Mouse (Mus musculus): ENCODE measurements around the gene Exph5. TPM values are rescaled to one million over a fixed set of nuclear protein-coding genes. Genes with fewer than 3 reads are reported as not detected.
A peak's percentile ranks its signal among the peaks of the same experiment; 100 is the strongest.

The Exph5 gene
- polyA plus RNA-seq, 1 experiment from 2014 or later, result 0.35 TPM

DNA sequence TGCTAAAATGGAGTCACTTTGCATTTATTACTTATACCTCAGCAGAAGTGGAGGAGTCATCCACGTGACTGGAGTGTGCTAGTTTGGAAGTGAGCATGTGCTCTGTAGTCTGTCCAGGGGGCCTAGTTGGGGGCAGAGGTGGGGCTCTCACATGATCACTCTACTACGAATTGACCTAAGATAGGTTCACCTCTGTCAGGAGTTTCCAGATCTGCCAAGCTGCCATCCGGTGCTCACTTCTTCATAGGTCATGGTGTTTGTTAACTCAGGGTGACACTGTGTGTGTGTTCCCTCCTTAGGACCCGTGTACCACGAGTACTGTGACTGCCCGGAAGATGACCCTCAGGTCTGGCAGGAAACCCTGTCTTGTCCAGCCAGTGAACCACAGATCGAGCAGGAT lies 88.7 kb downstream of the Exph5 start:
- no peak overlapping the region for H3K4me2 ChIP-seq
- peaks cover 2% of the 10 kb centered on the region; the same call in 1 of the 2 replicates for H3K36me3 ChIP-seq (replicated peaks)
- no peaks in the 10 kb centered on the region for H3K9me3 ChIP-seq (replicated peaks)
- H3K27me3 ChIP-seq, result peaks cover 5% of the 10 kb centered on the region; the same call in 1 of the 2 replicates
- no peak overlapping the region for H3K4me3 ChIP-seq (replicated peaks)
- H3K4me1 ChIP-seq (replicated peaks), result no peaks in the 10 kb centered on the region
- WGBS (ENCODE audit: insufficient replicate concordance), result 56% methylated on average over 7 of the region's 7 CpGs
- no peak for ATAC-seq (ENCODE audit: insufficient read depth)
- no peak overlapping the region for H3K27ac ChIP-seq (replicated peaks)
- no peak overlapping the region for H3K9ac ChIP-seq

- WGBS (ENCODE audit: insufficient replicate concordance), result 60% methylated on average over 13 of the region's 13 CpGs
- H3K9ac ChIP-seq, result no peak overlapping the region
- H3K36me3 ChIP-seq (replicated peaks), result no peaks in the 10 kb centered on the region
- no peak overlapping the region for H3K4me2 ChIP-seq
- H3K4me3 ChIP-seq (replicated peaks), result no peak overlapping the region
- no peaks in the 10 kb centered on the region for H3K9me3 ChIP-seq (replicated peaks)
- ATAC-seq (ENCODE audit: insufficient read depth), result no peak
- H3K27me3 ChIP-seq, result no peaks in the 10 kb centered on the region
- H3K4me1 ChIP-seq (replicated peaks), result no peaks in the 10 kb centered on the region
- no peak overlapping the region for H3K27ac ChIP-seq (replicated peaks)
Observed at GRCm38 (mm10) chr9:53397685-53398387, 96.4 kb downstream of the Exph5 start.

DNA sequence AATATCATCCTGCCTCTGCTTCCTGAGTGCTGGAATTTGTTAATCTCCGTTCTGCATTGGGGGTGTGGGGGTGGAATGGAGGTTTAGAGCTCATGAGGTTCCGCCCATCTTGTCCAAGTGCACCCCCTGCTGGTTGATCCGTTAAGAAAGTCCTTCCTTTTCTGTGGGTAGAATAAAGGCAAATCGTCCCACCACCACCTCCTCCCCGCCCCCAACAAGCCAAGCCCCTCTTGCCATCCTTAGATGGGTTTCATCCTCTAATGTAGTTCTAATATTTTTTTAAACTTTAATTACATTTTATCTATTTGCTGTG lies 96.9 kb downstream of the Exph5 start:
- no peak overlapping the region for H3K4me2 ChIP-seq
- no peak overlapping the region for H3K9ac ChIP-seq
- no peaks in the 10 kb centered on the region for H3K27me3 ChIP-seq
- H3K36me3 ChIP-seq (replicated peaks), result no peaks in the 10 kb centered on the region
- H3K27ac ChIP-seq (replicated peaks), result no peak overlapping the region
- no peak for ATAC-seq (ENCODE audit: insufficient read depth)
- no peaks in the 10 kb centered on the region for H3K4me1 ChIP-seq (replicated peaks)
- no peak overlapping the region for H3K4me3 ChIP-seq (replicated peaks)
- H3K9me3 ChIP-seq (replicated peaks), result no peaks in the 10 kb centered on the region
- WGBS (ENCODE audit: insufficient replicate concordance), result 4% methylated on average over 5 of the region's 5 CpGs

GRCm38 (mm10) chr9:53399537-53399936 lies 98.1 kb downstream of the Exph5 start:
- H3K27ac ChIP-seq (replicated peaks), result no peak overlapping the region
- no peak overlapping the region for H3K4me2 ChIP-seq
- no peak overlapping the region for H3K9ac ChIP-seq
- H3K27me3 ChIP-seq, result no peaks in the 10 kb centered on the region
- 82% methylated on average over 8 of the region's 8 CpGs for WGBS (ENCODE audit: insufficient replicate concordance)
- H3K4me3 ChIP-seq (replicated peaks), result no peak overlapping the region
- no peaks in the 10 kb centered on the region for H3K9me3 ChIP-seq (replicated peaks)
- no peak for ATAC-seq (ENCODE audit: insufficient read depth)
- no peaks in the 10 kb centered on the region; the same call in 1 of the 2 replicates for H3K4me1 ChIP-seq (replicated peaks)
- no peaks in the 10 kb centered on the region for H3K36me3 ChIP-seq (replicated peaks)

- H3K27me3 ChIP-seq, result no peaks in the 10 kb centered on the region
- ATAC-seq (ENCODE audit: insufficient read depth), result no peak
- no peaks in the 10 kb centered on the region for H3K36me3 ChIP-seq (replicated peaks)
- WGBS (ENCODE audit: insufficient replicate concordance), result 78% methylated on average over 4 of the region's 4 CpGs
- no peak overlapping the region for H3K27ac ChIP-seq (replicated peaks)
- no peaks in the 10 kb centered on the region for H3K9me3 ChIP-seq (replicated peaks)
- no peak overlapping the region for H3K4me3 ChIP-seq (replicated peaks)
- H3K4me1 ChIP-seq (replicated peaks), result no peaks in the 10 kb centered on the region; the same call in none of the 2 replicates
- H3K4me2 ChIP-seq, result no peak overlapping the region
- H3K9ac ChIP-seq, result no peak overlapping the region
Observed at GRCm38 (mm10) chr9:53400696-53401095, 99.2 kb downstream of the Exph5 start.

DNA sequence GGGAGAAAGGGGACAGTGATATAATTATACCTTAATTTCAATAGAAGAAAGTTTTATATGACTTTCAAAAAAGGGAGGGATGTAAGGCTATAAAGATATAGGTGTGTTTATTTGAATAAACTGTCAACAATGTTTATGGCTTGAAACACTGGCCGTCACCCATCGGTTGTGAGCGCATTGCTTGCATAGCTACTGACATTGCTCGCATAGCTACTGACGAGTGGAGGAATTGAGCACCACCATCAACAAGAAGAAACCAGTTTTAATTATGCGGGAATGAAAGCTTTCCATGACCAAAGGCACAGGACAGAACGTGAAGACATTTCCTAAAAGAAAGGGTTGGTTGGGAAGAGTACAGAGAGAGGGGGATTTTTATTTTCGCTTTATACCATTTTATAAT lies 99.7 kb downstream of the Exph5 start:
- H3K4me3 ChIP-seq (replicated peaks), result no peak overlapping the region

GRCm38 (mm10) chr9:53402291-53402711 lies 100.8 kb downstream of the Exph5 start, which contains the start of gene 4930550C14Rik:
Gene 4930550C14Rik, plus strand, starts transcription at chr9:53402325.
- no peaks in the 10 kb centered on the region for H3K9me3 ChIP-seq (replicated peaks)
- 0 out of 2 replicates have a peak within 1 kb of the TSS, but pooled peaks have one; percentile 4 for H3K4me2 ChIP-seq
- no peak within 1 kb of the TSS for H3K9ac ChIP-seq
- ATAC-seq (ENCODE audit: insufficient read depth), result no peak
- no peak within 1 kb of the TSS for H3K27ac ChIP-seq (replicated peaks)
- WGBS (ENCODE audit: insufficient replicate concordance), result 46% methylated on average over 11 of the region's 11 CpGs
- no peaks in the 10 kb centered on the region for H3K36me3 ChIP-seq (replicated peaks)
- no peaks in the 10 kb centered on the region; the same call in none of the 2 replicates for H3K4me1 ChIP-seq (replicated peaks)
- no peaks in the 10 kb centered on the region for H3K27me3 ChIP-seq
- H3K4me3 ChIP-seq (replicated peaks), result no peak within 1 kb of the TSS

More for the DNA sequence above, 99.7 kb downstream of the Exph5 start:
- no peaks in the 10 kb centered on the region for H3K36me3 ChIP-seq (replicated peaks)
- no peak overlapping the region for H3K4me2 ChIP-seq
- 73% methylated on average over 8 of the region's 8 CpGs for WGBS (ENCODE audit: insufficient replicate concordance)
- H3K4me1 ChIP-seq (replicated peaks), result no peaks in the 10 kb centered on the region; the same call in none of the 2 replicates
- H3K9ac ChIP-seq, result no peak overlapping the region
- H3K27ac ChIP-seq (replicated peaks), result no peak overlapping the region
- no peaks in the 10 kb centered on the region for H3K9me3 ChIP-seq (replicated peaks)
- no peaks in the 10 kb centered on the region for H3K27me3 ChIP-seq
- ATAC-seq (ENCODE audit: insufficient read depth), result no peak

DNA sequence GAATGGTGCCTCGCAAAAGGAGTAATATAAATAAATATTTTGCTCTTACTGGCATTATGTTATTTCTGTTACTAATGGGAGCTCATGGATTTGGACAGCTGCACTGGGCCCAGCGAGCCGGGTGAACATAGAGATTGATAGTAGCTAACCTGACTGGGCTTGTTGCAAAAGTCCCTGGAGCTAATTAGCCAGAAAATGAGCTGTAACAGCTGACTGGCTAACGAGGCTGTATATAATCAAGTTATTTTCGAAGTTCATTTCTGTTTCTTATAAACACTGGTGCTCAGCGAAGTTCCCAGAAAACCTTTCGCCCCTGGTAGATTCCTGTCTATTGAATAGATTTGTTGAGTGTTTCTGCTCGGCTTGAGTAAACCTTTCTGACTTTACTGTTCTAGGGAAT lies 101.5 kb downstream of the Exph5 start:
- no peak overlapping the region for H3K4me3 ChIP-seq (replicated peaks)
- no peaks in the 10 kb centered on the region for H3K36me3 ChIP-seq (replicated peaks)
- 74% methylated on average over 8 of the region's 8 CpGs for WGBS (ENCODE audit: insufficient replicate concordance)
- H3K27me3 ChIP-seq, result no peaks in the 10 kb centered on the region
- H3K9me3 ChIP-seq (replicated peaks), result no peaks in the 10 kb centered on the region
- no peak overlapping the region for H3K9ac ChIP-seq
- no peaks in the 10 kb centered on the region; the same call in none of the 2 replicates for H3K4me1 ChIP-seq (replicated peaks)
- no peak overlapping the region for H3K4me2 ChIP-seq
- ATAC-seq (ENCODE audit: insufficient read depth), result no peak
- H3K27ac ChIP-seq (replicated peaks), result no peak overlapping the region

DNA sequence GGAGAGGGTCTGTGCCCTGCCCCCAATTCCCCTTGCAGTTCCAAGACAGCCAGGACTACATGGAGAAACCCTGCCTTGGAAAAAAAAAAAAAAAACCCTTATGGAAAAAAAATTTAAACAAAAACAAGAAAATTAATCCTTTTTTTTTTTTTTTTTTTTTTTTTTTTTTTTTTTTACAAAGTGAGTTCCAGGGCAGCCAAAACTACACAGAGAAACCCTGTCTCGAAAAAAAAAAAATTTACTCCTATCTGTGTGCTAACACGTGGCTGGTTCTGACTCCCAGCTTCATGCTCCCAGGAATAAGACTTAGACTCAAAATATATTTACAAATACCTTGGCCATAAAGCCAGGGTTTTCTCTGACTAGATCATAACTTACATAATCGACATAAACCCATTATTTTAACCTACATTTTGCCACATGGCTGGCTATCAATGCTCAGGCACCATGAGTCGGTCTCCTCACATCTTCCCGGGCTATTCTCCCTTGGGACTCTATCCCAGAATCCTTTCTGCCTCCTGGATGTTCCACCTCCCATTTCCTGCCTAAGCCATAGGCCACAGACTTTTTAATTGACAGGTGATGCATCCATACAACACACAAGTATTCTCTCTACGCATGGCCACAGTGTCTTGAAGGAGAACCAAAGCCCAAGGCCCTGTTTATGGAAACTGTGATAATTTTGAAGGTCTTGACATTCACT lies 102.7 kb downstream of the Exph5 start:
- Histone ChIP-seq H3K4me2 (no peak overlapping the region), H3K4me1 (replicated peaks) (peaks cover 8% of the 10 kb centered on the region), H3K9me3 (replicated peaks) (no peaks in the 10 kb centered on the region), H3K27me3 (no peaks in the 10 kb centered on the region), H3K4me3 (replicated peaks) (no peak overlapping the region), H3K9ac (no peak overlapping the region), H3K36me3 (replicated peaks) (no peaks in the 10 kb centered on the region), H3K27ac (replicated peaks) (no peak overlapping the region)
- no peak for ATAC-seq (ENCODE audit: insufficient read depth)
- 68% methylated on average over 6 of the region's 6 CpGs for WGBS (ENCODE audit: insufficient replicate concordance)

DNA sequence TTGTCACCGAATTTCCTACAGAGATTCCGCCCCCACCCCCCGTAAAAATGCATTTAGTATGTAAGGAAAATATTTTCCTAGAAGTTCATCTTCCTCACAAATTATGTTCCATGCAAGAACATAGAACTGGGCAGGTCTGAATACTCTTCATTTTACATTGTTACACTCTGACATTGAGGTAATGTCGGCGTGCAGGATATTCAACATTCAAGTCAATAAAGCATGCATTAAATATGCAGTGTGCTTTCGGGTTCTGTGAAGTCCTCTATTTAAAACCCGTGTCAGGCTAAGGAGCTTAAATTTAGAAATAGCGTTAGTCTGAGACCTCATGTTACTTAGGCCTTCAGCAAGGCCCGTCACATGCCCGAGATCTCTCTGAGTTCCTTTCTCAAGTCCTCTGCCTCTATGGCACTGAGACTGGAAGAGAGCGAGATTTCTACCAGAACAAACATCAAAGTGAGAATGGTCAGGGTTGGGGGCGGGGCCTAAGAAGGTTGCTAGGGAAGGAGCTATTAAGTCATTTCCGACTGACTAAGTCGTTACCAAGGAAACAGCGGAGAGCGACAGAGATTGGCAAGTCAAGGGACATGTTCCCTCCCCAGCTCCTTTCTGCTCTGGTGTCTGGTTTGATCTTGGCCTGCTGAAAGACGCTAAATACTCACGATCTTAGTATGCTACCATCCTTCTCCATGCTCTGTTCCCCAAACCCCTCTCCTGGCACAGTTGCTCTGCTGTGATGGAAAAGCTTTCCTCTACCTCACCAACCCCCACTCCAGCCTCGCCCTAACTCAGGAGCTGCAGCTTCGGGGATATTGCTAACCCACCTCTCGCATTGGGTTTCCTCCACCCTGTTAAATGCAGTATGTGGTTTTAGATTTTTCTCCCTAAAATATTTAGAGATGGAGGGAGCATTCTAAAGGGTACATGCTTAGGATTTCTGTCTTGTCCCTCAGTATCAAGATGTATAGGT lies 103.6 kb downstream of the Exph5 start:
- Histone ChIP-seq H3K4me1 (replicated peaks) (peaks cover 17% of the 10 kb centered on the region), H3K4me2 (peak overlapping the region; percentile 49), H3K9ac (no peak overlapping the region), H3K9me3 (replicated peaks) (no peaks in the 10 kb centered on the region), H3K4me3 (replicated peaks) (peak overlapping the region; percentile 17), H3K36me3 (replicated peaks) (no peaks in the 10 kb centered on the region), H3K27ac (replicated peaks) (no peak overlapping the region), H3K27me3 (no peaks in the 10 kb centered on the region)
- peak; percentile 49; the same call in 1 of the 2 replicates for ATAC-seq (ENCODE audit: insufficient read depth)
- WGBS (ENCODE audit: insufficient replicate concordance), result 25% methylated on average over 21 of the region's 21 CpGs

DNA sequence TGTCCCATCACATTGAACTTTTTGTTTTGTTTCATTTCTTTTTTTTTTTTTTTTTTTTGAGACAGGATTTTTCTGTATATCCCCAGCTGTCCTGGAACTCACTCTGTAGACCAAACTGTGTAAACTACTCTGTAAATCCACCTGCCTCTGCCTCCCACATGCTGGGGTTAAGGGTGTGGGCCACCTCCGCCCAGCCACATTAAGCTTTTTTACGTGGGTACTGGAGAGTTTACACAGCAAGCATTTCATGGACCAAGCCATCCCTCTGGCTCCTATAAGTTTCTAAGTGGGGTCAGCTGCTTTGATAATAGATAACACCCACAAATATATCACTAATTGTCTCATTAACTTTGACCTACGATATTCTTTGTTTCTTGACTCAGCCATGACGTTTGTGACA lies 107.1 kb downstream of the Exph5 start:
- H3K9me3 ChIP-seq (replicated peaks), result no peaks in the 10 kb centered on the region
- 56% methylated on average over 4 of the region's 4 CpGs for WGBS (ENCODE audit: insufficient replicate concordance)

More for the DNA sequence above, 107.1 kb downstream of the Exph5 start:
- no peak overlapping the region for H3K27ac ChIP-seq (replicated peaks)
- no peaks in the 10 kb centered on the region for H3K27me3 ChIP-seq
- H3K36me3 ChIP-seq (replicated peaks), result no peaks in the 10 kb centered on the region
- peaks cover 30% of the 10 kb centered on the region for H3K4me1 ChIP-seq (replicated peaks)
- no peak overlapping the region for H3K4me3 ChIP-seq (replicated peaks)
- ATAC-seq (ENCODE audit: insufficient read depth), result no peak
- H3K9ac ChIP-seq, result no peak overlapping the region
- no peak overlapping the region for H3K4me2 ChIP-seq
